Mouse (Mus musculus) mammary gland, adult 2 months (tissue): ENCODE measurements around the gene Adamtsl4. TPM values are rescaled to one million over a fixed set of nuclear protein-coding genes. Genes with fewer than 3 reads are reported as not detected.

Experiments
- polyA plus RNA-seq: library from polyadenylated mRNA; depleted of rRNA; stranded (reverse); fragments of >200 nt; gene quantifications from 2 replicates; pipeline ENCODE4 v1.2.3, GENCODE M21; 2012; ENCODE audit warnings: low replicate concordance; rRNA removed

The Adamtsl4 gene
- polyA plus RNA-seq, result 32.7 and 34.1 TPM in 2 replicates

DNA sequence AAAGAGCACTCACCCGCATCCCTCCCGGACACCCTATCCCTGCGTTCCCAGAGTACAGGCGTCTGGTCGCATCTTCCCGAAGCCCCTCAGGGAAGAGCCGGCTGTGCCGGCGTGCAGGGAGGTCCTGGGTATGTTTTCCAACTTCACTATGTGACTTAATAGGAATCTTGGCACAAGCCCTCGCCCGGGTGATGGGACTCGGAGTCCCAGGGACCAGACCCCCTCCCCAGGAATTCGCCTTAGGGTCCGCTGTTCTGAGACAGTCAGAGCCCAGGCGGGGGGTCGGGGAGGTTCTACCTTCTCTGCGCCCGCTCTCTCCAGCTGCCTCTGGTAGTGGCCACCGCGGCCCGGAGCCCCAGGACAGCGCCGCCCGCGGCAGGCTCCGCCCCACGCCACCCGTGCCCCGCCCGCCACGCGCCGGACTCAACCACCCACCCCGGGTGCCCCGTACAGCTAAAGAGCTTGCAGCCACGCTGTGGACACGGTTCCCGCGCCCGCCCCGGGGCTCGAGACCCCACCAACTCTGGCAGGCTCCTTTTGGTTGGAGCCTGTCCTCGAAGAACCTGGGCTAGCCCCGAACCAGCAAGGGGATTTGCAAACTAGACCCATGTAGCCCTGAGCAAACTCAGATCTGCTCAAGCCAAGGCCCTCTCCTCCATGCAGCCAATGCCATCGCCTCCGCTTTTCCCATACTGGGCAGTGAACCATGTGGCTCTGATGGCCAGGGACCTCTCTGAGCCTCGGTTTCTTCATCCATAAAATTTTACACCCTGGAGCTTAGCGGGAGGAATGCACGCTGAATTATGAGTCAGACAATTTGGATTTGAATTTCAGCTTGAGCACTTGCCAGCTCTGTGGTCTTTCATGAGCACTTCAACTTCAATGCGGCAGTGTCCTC, at the start of gene Adamtsl4:
Adamtsl4 (minus strand) TSS at position 394 of the 898 bp plus-strand sequence.

GRCm38 (mm10) chr3:95658236-95658867, 29.4 kb downstream of the Adamtsl4 start, which contains the start of gene Mcl1:
Gene Mcl1, plus strand, starts transcription at chr3:95658788.

Other genes with a start within 250 kb of the Adamtsl4 start
- 25.3 and 52.6 TPM in 2 replicates for gene Ctsk, start 188.7 kb downstream of the Adamtsl4 start, polyA plus RNA-seq
- 38.3 and 57.6 TPM in 2 replicates for gene Ctss, start 161.1 kb downstream of the Adamtsl4 start, polyA plus RNA-seq
- gene Hormad1, start 128.2 kb downstream of the Adamtsl4 start, polyA plus RNA-seq, result not detected in 2 replicates
- gene Golph3l, start 99.0 kb downstream of the Adamtsl4 start, polyA plus RNA-seq, result 4.0 and 8.2 TPM in 2 replicates
- 7.5 and 10.8 TPM in 2 replicates for gene Ensa, start 62.9 kb downstream of the Adamtsl4 start, polyA plus RNA-seq
- 44.9 and 263 TPM in 2 replicates for gene Mcl1, start 29.1 kb downstream of the Adamtsl4 start, polyA plus RNA-seq
- gene Ecm1, start 51.7 kb upstream of the Adamtsl4 start, polyA plus RNA-seq, result 535 and 688 TPM in 2 replicates
- 30.0 and 32.6 TPM in 2 replicates for gene Tars2, start 72.3 kb upstream of the Adamtsl4 start, polyA plus RNA-seq
- 9.7 and 14.1 TPM in 2 replicates for gene Rprd2, start 130.9 kb upstream of the Adamtsl4 start, polyA plus RNA-seq
- gene Prpf3, start 168.0 kb upstream of the Adamtsl4 start, polyA plus RNA-seq, result 6.4 and 21.3 TPM in 2 replicates
- gene Mrps21, start 183.6 kb upstream of the Adamtsl4 start, polyA plus RNA-seq, result 33.0 and 52.1 TPM in 2 replicates
- gene Ciart, start 194.3 kb upstream of the Adamtsl4 start, polyA plus RNA-seq, result 3.5 and 6.0 TPM in 2 replicates
- gene BC028528, start 204.1 kb upstream of the Adamtsl4 start, polyA plus RNA-seq, result 7.6 and 27.9 TPM in 2 replicates
- 141 and 158 TPM in 2 replicates for gene Aph1a, start 206.1 kb upstream of the Adamtsl4 start, polyA plus RNA-seq
- gene Car14, start 216.8 kb upstream of the Adamtsl4 start, polyA plus RNA-seq, result 0.67 and 18.1 TPM in 2 replicates
- gene Anp32e, start 241.3 kb upstream of the Adamtsl4 start, polyA plus RNA-seq, result 8.2 and 8.7 TPM in 2 replicates